Mouse (Mus musculus) bone marrow, adult 2 months (tissue): ENCODE measurements around the gene Acad9.

ENCODE experiments used
- CTCF ChIP-seq: fragments of 200-500 bp; IDR thresholded peaks from 2 replicates; pipeline ENCODE4 v1.5.1; 2011; ENCODE audit warnings: low read length, control low read depth; ENCODE audit not compliant: control insufficient read depth, insufficient read depth
- POLR2A ChIP-seq: fragments of 200-500 bp; IDR thresholded peaks from 2 replicates; pipeline ENCODE4 v1.6.1; 2011; ENCODE audit warnings: low read depth, mild to moderate bottlenecking, control low read depth, low read length, borderline replicate concordance; ENCODE audit not compliant: control insufficient read depth

DNA sequence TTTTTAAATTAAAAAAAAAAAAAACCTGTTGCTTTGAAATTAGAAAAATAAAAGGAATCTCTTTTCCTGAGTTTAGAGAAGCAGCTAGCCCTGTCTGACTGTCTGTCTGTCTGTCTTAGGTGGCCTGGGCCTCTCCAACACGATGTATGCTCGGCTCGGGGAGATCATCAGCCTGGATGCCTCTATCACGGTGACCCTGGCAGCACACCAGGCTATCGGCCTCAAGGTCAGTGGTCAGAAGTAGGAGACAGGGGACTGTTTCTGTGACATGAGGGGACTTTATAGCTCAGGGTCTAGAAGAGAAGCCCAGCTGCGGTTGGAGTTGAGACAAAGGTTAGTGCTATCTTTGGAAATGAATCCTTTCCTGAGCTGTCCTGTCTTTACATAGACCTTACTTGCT, 8.5 kb downstream of the Acad9 start:
- TF ChIP-seq CTCF: no peak
- no peak for TF ChIP-seq POLR2A
